Mouse (Mus musculus) frontal cortex, adult 2 months (tissue): ENCODE measurements around the gene Zc2hc1c. TPM values are rescaled to one million over a fixed set of nuclear protein-coding genes. Genes with fewer than 3 reads are reported as not detected.
A peak's percentile ranks its signal among the peaks of the same experiment; 100 is the strongest.

ENCODE experiments used
- DNase-seq, 2 experiments: peaks; one replicate each; pipeline ENCODE4 v3.0.0; 2022; ENCODE audit warnings: low spot score in 1 of 2; ENCODE audit errors: extremely low spot score in 1 of 2
- polyA plus RNA-seq: library from polyadenylated mRNA; depleted of rRNA; stranded (reverse); fragments of >200 nt; gene quantifications from 2 replicates; pipeline ENCODE4 v1.2.3, GENCODE M21; 2012; rRNA removed

Zc2hc1c gene
- polyA plus RNA-seq = 0.92 and 0.94 TPM in 2 replicates

- DNase-seq = peak; percentile 77 to 88
Measured at GRCm38 (mm10) chr12:85288486-85289156, at the start of gene Zc2hc1c. Gene Zc2hc1c, plus strand, starts transcription at chr12:85288591.

GRCm38 (mm10) chr12:85252083-85252482, 36.3 kb upstream of the Zc2hc1c start:
- no peak for DNase-seq

- no peak for DNase-seq
Measured at GRCm38 (mm10) chr12:85256074-85256751, 32.2 kb upstream of the Zc2hc1c start.

GRCm38 (mm10) chr12:85257008-85257639, 31.3 kb upstream of the Zc2hc1c start:
- DNase-seq = no peak

GRCm38 (mm10) chr12:85262489-85262888, 25.9 kb upstream of the Zc2hc1c start:
- DNase-seq = no peak

- DNase-seq = peak; percentile 31 to 45
Measured at GRCm38 (mm10) chr12:85263190-85263589, 25.2 kb upstream of the Zc2hc1c start.

GRCm38 (mm10) chr12:85264531-85264930, 23.9 kb upstream of the Zc2hc1c start:
- no peak for DNase-seq

- no peak for DNase-seq
Measured at GRCm38 (mm10) chr12:85264940-85265339, 23.5 kb upstream of the Zc2hc1c start.

GRCm38 (mm10) chr12:85266248-85266647, 22.1 kb upstream of the Zc2hc1c start:
- no peak for DNase-seq

- DNase-seq = no peak
Measured at GRCm38 (mm10) chr12:85269821-85270220, 18.6 kb upstream of the Zc2hc1c start.

GRCm38 (mm10) chr12:85270319-85270718, 18.1 kb upstream of the Zc2hc1c start, which contains the start of gene Mlh3:
Gene Mlh3, minus strand, starts transcription at chr12:85270599.
- peak; percentile 65 to 90 for DNase-seq

- DNase-seq = no peak
Measured at GRCm38 (mm10) chr12:85271132-85271842, 17.1 kb upstream of the Zc2hc1c start.

GRCm38 (mm10) chr12:85271843-85272206, 16.6 kb upstream of the Zc2hc1c start:
- no peak for DNase-seq

GRCm38 (mm10) chr12:85273508-85273907, 14.9 kb upstream of the Zc2hc1c start:
- DNase-seq = no peak

- DNase-seq = no peak
Measured at GRCm38 (mm10) chr12:85276273-85276672, 12.1 kb upstream of the Zc2hc1c start.

- no peak for DNase-seq
Measured at GRCm38 (mm10) chr12:85278919-85279318, 9.5 kb upstream of the Zc2hc1c start.

- DNase-seq = no peak
Measured at GRCm38 (mm10) chr12:85279396-85280080, 8.9 kb upstream of the Zc2hc1c start.

- peak; percentile 94 to 99 for DNase-seq
Measured at GRCm38 (mm10) chr12:85280105-85280844, 8.1 kb upstream of the Zc2hc1c start.

GRCm38 (mm10) chr12:85280845-85281651, 7.3 kb upstream of the Zc2hc1c start:
- no peak for DNase-seq
